Mouse (Mus musculus): ENCODE results near the gene Cul7. TPM values are rescaled to one million over a fixed set of nuclear protein-coding genes. Genes with fewer than 3 reads are reported as not detected.

Gene Cul7
- polyA plus RNA-seq, 1 experiment = 15.4 TPM

GRCm38 (mm10) chr17:46627409-46627808, 22.7 kb upstream of the Cul7 start:
- TF ChIP-seq CTCF (IDR thresholded peaks at IDR 0.05; ENCODE audit: low read depth, low read length) (no peak), POLR2A (IDR thresholded peaks at IDR 0.05; ENCODE audit: borderline replicate concordance, low read depth, low read length) (no peak)
- no peak overlapping the region for H3K4me3 ChIP-seq (ENCODE audit: insufficient read depth, low read length)
- no peak overlapping the region for H3K27ac ChIP-seq (ENCODE audit: insufficient read depth, low read depth, low read length)
- peaks cover 18% of the 10 kb centered on the region for H3K4me1 ChIP-seq (ENCODE audit: control insufficient read depth, insufficient read depth, low read length)

DNA sequence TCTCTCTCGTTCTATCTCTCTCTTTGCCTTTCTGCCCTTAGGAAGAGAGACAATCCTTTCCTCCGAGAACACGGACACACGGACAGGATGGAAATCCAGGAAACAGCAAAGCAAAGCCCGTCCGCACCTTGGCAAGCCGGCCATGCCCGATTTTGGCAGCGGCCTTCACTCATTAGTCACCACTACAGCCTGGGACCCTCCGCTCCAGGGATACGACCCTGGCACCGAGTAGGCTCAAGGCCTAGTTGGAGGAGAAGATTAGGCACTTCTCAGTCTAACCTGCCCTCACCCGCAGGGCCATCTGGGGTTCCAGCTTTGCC, 21.7 kb upstream of the Cul7 start:
- H3K4me1 ChIP-seq (ENCODE audit: control insufficient read depth, insufficient read depth, low read length) = peaks cover 12% of the 10 kb centered on the region
- no peak for TF ChIP-seq CTCF (IDR thresholded peaks at IDR 0.05; ENCODE audit: low read depth, low read length)
- TF ChIP-seq POLR2A (IDR thresholded peaks at IDR 0.05; ENCODE audit: borderline replicate concordance, low read depth, low read length) = no peak
- no peak overlapping the region for H3K27ac ChIP-seq (ENCODE audit: insufficient read depth, low read depth, low read length)
- peak overlapping the region; percentile 57 for H3K4me3 ChIP-seq (ENCODE audit: insufficient read depth, low read length)

GRCm38 (mm10) chr17:46628791-46629684, 21.1 kb upstream of the Cul7 start, which contains the start of gene Ptk7:
Gene Ptk7, minus strand, starts transcription at chr17:46629504.
- Histone ChIP-seq H3K27ac (ENCODE audit: insufficient read depth, low read depth, low read length) (no peak within 1 kb of the TSS), H3K4me3 (ENCODE audit: insufficient read depth, low read length) (peak within 1 kb of the TSS; percentile 57), H3K4me1 (ENCODE audit: control insufficient read depth, insufficient read depth, low read length) (peaks cover 6% of the 10 kb centered on the region; the same call in 1 of the 2 replicates)
- TF ChIP-seq CTCF (IDR thresholded peaks at IDR 0.05; ENCODE audit: low read depth, low read length) (no peak), POLR2A (IDR thresholded peaks at IDR 0.05; ENCODE audit: borderline replicate concordance, low read depth, low read length) (no peak)

DNA sequence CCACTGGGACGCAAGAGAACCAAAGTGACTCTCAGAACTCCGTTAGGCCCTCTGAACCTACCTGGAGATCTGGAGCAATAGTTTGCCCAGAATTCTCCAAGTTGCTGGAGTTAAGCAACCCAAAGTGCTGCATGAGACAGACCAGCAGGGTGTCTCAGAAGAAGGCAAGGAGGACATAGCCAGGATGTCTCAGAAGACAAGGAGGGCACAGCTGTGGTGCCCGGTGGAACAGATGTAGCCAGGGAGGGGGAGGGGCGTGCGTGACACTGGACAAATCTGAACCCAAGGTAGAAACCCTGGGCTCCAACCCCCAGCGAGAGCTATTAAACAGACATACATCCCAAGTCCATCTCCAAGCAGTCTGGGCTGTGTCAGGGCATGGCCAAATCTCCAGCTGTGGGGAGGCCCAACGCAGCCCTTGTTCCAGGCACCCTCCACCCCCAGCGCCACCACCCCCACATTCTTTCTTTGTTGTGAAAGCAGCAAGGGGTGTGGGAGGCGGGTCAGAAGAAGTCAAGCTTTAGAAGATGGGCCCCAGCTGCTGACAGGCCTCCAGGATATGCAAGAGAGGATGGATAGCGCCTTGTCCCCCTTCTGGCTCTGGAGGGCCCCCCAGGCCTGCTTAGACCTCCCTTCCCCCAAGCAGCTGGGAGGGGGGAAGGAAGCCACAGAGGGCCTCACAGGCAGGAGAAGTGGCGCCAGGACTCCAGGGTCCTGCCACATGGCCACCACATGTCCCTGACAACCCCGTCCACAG, 20.3 kb upstream of the Cul7 start:
- Histone ChIP-seq H3K4me1 (ENCODE audit: control insufficient read depth, insufficient read depth, low read length) (no peaks in the 10 kb centered on the region), H3K27ac (ENCODE audit: insufficient read depth, low read depth, low read length) (no peak overlapping the region), H3K4me3 (ENCODE audit: insufficient read depth, low read length) (peak overlapping the region; percentile 19)
- TF ChIP-seq POLR2A (IDR thresholded peaks at IDR 0.05; ENCODE audit: borderline replicate concordance, low read depth, low read length) (no peak), CTCF (IDR thresholded peaks at IDR 0.05; ENCODE audit: low read depth, low read length) (no peak)

DNA sequence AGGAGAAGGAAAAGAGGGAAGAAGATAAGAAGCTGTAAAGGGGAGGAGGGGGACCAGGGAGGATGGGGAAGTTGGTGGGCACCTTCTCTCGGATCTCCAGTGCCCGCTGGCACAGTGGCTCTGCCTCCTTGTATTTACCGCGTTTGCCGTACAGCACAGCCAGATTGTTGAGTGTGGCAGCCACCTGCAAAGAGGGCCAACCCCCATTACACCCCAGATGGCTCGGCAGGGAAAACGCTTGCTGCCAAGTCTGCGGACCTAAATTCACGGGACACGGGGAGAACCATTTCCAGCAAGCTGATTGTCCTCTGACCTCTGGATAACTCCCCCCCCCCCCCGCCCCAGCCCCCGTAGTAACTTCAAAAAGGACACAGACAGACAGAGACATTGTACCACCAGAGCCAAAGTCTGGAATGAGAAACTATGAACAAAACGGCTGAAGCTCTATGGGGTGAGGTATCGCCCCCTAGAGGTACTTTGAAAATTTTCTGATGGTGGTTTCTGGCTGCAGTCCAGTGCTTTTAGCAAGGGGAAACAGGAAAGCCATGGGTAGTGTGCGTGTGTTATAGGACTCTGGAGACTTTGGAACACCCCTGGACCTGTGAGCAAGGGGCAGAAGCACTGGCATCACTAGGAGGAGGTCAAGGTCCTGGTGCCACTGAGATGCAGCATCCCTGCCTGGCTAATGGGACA, 13.2 kb upstream of the Cul7 start:
- Histone ChIP-seq H3K27ac (ENCODE audit: insufficient read depth, low read depth, low read length) (no peak overlapping the region), H3K4me3 (ENCODE audit: insufficient read depth, low read length) (0 out of 2 replicates have a peak overlapping the region, but pooled peaks have one; percentile 14), H3K4me1 (ENCODE audit: control insufficient read depth, insufficient read depth, low read length) (peaks cover 30% of the 10 kb centered on the region)
- no peak for TF ChIP-seq POLR2A (IDR thresholded peaks at IDR 0.05; ENCODE audit: borderline replicate concordance, low read depth, low read length)
- no peak for TF ChIP-seq CTCF (IDR thresholded peaks at IDR 0.05; ENCODE audit: low read depth, low read length)

GRCm38 (mm10) chr17:46639929-46640328, 10.2 kb upstream of the Cul7 start:
- H3K4me3 ChIP-seq (ENCODE audit: insufficient read depth, low read length) = peak overlapping the region; percentile 66
- H3K4me1 ChIP-seq (ENCODE audit: control insufficient read depth, insufficient read depth, low read length) = peaks cover 37% of the 10 kb centered on the region
- H3K27ac ChIP-seq (ENCODE audit: insufficient read depth, low read depth, low read length) = peak overlapping the region; percentile 85
- TF ChIP-seq CTCF (IDR thresholded peaks at IDR 0.05; ENCODE audit: low read depth, low read length) (no peak), POLR2A (IDR thresholded peaks at IDR 0.05; ENCODE audit: borderline replicate concordance, low read depth, low read length) (no peak; the same call in 1 of the 2 replicates)

DNA sequence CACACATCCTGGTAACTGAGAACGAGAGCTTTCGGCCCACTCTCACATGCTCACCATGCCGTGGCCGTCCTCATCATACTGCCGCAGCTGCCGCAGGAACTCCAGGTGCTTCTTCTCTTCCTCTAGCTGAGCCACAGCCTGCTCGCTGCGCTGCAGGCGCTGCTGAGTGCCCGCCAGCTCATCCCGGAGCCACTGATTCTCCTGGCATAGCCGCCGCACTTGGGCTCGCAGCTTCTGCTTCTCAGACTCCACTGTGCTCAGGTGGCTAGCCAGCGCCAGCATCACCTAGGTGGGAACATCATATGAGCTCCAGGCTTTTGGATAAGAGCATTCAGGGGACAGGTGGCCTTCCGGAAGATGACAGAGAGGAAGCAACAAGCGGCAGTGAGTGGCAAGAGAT, 8.1 kb upstream of the Cul7 start:
- no peak for TF ChIP-seq POLR2A (IDR thresholded peaks at IDR 0.05; ENCODE audit: borderline replicate concordance, low read depth, low read length)
- TF ChIP-seq CTCF (IDR thresholded peaks at IDR 0.05; ENCODE audit: low read depth, low read length) = no peak
- Histone ChIP-seq H3K27ac (ENCODE audit: insufficient read depth, low read depth, low read length) (no peak overlapping the region), H3K4me3 (ENCODE audit: insufficient read depth, low read length) (no peak overlapping the region), H3K4me1 (ENCODE audit: control insufficient read depth, insufficient read depth, low read length) (peaks cover 34% of the 10 kb centered on the region)

DNA sequence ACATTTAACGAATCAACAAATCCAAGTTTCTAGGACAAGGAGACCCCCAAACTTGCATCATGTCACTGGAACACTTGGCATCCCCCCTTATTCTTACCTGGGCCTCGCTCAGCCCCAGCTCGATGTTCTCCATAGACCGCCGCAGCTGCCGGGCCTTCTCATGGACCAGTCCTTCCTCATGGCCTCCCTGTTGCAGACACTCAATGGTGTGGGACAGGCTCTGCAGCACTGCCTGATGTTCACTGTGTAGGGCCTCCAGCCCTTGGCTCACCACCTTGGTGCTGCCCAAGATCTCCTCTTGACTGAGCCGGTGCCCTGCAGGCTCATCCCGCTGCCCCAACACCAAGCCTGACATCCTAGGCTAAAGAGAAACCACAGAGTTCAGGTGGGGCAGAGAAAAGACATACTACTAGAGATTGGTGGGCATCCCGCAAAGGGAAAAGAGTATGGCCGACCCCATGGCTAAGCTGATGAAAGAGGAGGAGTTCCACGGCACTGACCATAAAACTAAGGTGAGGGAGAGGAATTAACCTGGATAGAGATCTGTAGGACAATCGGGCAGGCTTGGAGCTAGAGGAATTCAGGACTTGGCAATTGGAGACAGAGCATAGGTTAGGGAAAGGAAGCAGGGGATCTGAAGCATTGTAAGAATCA, 5.9 kb upstream of the Cul7 start:
- TF ChIP-seq POLR2A (IDR thresholded peaks at IDR 0.05; ENCODE audit: borderline replicate concordance, low read depth, low read length) (no peak), CTCF (IDR thresholded peaks at IDR 0.05; ENCODE audit: low read depth, low read length) (no peak)
- Histone ChIP-seq H3K4me1 (ENCODE audit: control insufficient read depth, insufficient read depth, low read length) (peaks cover 23% of the 10 kb centered on the region), H3K27ac (ENCODE audit: insufficient read depth, low read depth, low read length) (peak overlapping the region; percentile 11; the same call in 1 of the 2 replicates), H3K4me3 (ENCODE audit: insufficient read depth, low read length) (no peak overlapping the region)

DNA sequence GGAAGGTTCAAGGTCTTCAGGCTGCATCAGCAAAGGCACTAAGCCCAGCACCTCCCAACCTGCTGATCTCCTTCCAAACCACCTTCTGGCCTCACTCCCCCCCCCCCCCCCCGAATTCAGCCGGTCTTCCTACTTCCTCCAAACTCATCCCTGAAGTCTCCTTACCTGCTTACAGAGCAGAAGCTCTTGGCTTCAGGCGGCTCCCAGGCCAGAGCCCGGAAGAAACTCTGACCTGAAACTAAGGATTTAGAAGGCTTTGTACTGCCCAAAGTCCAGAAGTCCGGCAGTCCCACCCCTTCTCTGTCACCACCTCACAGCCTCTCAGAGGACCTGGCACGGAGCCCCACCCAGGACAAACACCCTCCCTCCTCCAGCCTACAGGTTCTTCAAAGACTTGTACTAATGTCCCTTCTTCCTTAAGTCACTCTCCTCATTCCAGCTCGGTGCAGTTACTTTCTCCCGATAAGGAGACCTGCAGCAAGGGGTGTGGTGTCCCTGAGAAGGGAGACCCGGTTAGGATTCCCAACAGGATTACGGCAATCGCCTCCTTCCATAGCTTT, 5.1 kb upstream of the Cul7 start:
- no peak for TF ChIP-seq POLR2A (IDR thresholded peaks at IDR 0.05; ENCODE audit: borderline replicate concordance, low read depth, low read length)
- TF ChIP-seq CTCF (IDR thresholded peaks at IDR 0.05; ENCODE audit: low read depth, low read length) = no peak
- peak overlapping the region; percentile 5; the same call in 1 of the 2 replicates for H3K27ac ChIP-seq (ENCODE audit: insufficient read depth, low read depth, low read length)
- H3K4me3 ChIP-seq (ENCODE audit: insufficient read depth, low read length) = peak overlapping the region; percentile 67
- peaks cover 25% of the 10 kb centered on the region for H3K4me1 ChIP-seq (ENCODE audit: control insufficient read depth, insufficient read depth, low read length)
